Mouse (Mus musculus): ENCODE results near the gene Efnb2.

The Efnb2 gene

GRCm38 (mm10) chr8:8572272-8572671 lies 88.8 kb downstream of the Efnb2 start:
- in situ Hi-C loops (cut with MboI, MseI), result no loop called here

- in situ Hi-C loops (cut with MboI, MseI), result no loop called here
These were observed 89.3 kb downstream of the Efnb2 start for GRCm38 (mm10) chr8:8571625-8572215.

GRCm38 (mm10) chr8:8569280-8569679 lies 91.8 kb downstream of the Efnb2 start:
- in situ Hi-C loops (cut with MboI, MseI), result no loop called here

- in situ Hi-C loops (cut with MboI, MseI), result no loop called here
These were observed 92.7 kb downstream of the Efnb2 start for GRCm38 (mm10) chr8:8568215-8568773.
